Mouse (Mus musculus) WW6 (cell line): ENCODE measurements around the gene Ccdc51.

Source experiments
- DNase-seq: peaks from one replicate; pipeline ENCODE4 v3.0.0-alpha.2; 2013; ENCODE audit warnings: low read depth, low spot score

The Ccdc51 gene

GRCm38 (mm10) chr9:109056916-109057315 is 25.4 kb upstream of the Ccdc51 start:
- no peak for DNase-seq

GRCm38 (mm10) chr9:109057543-109057942 is 24.8 kb upstream of the Ccdc51 start:
- DNase-seq: no peak

GRCm38 (mm10) chr9:109058006-109058765 is 24.1 kb upstream of the Ccdc51 start:
- DNase-seq: no peak

- peak; percentile 68 for DNase-seq
Observed at GRCm38 (mm10) chr9:109059136-109059903, 23.0 kb upstream of the Ccdc51 start, which contains the start of gene Trex1. Trex1 (minus strand) TSS chr9:109059734.

- DNase-seq: no peak
Observed at GRCm38 (mm10) chr9:109060184-109060897, 22.0 kb upstream of the Ccdc51 start.

- no peak for DNase-seq
Observed at GRCm38 (mm10) chr9:109060898-109061295, 21.4 kb upstream of the Ccdc51 start.

- DNase-seq: no peak
Observed at GRCm38 (mm10) chr9:109068095-109068735, 14.1 kb upstream of the Ccdc51 start.

GRCm38 (mm10) chr9:109073661-109074573 is 8.4 kb upstream of the Ccdc51 start, which contains the start of gene Atrip:
Atrip (minus strand) TSS chr9:109074124.
- DNase-seq: peak; percentile 70

- DNase-seq: no peak
Observed at GRCm38 (mm10) chr9:109080516-109080915, 1.8 kb upstream of the Ccdc51 start.

- no peak for DNase-seq
Observed at GRCm38 (mm10) chr9:109081749-109082123, 557 bp upstream of the Ccdc51 start.

- no peak for DNase-seq
Observed at GRCm38 (mm10) chr9:109084922-109085321, 2.6 kb downstream of the Ccdc51 start.

- DNase-seq: no peak
Observed at GRCm38 (mm10) chr9:109087987-109088386, 5.7 kb downstream of the Ccdc51 start.

GRCm38 (mm10) chr9:109090446-109090845 is 8.2 kb downstream of the Ccdc51 start:
- DNase-seq: no peak

- no peak for DNase-seq
Observed at GRCm38 (mm10) chr9:109091802-109092201, 9.5 kb downstream of the Ccdc51 start.

GRCm38 (mm10) chr9:109092799-109093198 is 10.5 kb downstream of the Ccdc51 start:
- DNase-seq: no peak

- no peak for DNase-seq
Observed at GRCm38 (mm10) chr9:109093786-109094552, 11.7 kb downstream of the Ccdc51 start.

GRCm38 (mm10) chr9:109094553-109095136 is 12.4 kb downstream of the Ccdc51 start:
- DNase-seq: peak; percentile 34

GRCm38 (mm10) chr9:109095137-109095982 is 13.1 kb downstream of the Ccdc51 start, which contains the start of gene Plxnb1:
Plxnb1 (plus strand) TSS chr9:109095389.
- DNase-seq: peak; percentile 61
